Mouse (Mus musculus) heart, adult 9 months (tissue): ENCODE data around the gene Tlx3.
A peak's percentile ranks its signal among the peaks of the same experiment; 100 is the strongest.

Source experiments
- DNase-seq, 2 experiments: peaks; one replicate each; pipeline ENCODE4 v3.0.0; 2022; ENCODE audit warnings: low spot score in 2 of 2

Gene Tlx3

GRCm38 (mm10) chr11:33197133-33197514 lies 6.3 kb downstream of the Tlx3 start:
- DNase-seq, result no peak

GRCm38 (mm10) chr11:33196447-33197132 lies 6.8 kb downstream of the Tlx3 start:
- DNase-seq, result no peak

GRCm38 (mm10) chr11:33195531-33196446 lies 7.6 kb downstream of the Tlx3 start:
- no peak for DNase-seq

GRCm38 (mm10) chr11:33195061-33195460 lies 8.3 kb downstream of the Tlx3 start:
- DNase-seq, result no peak

GRCm38 (mm10) chr11:33193695-33194094 lies 9.7 kb downstream of the Tlx3 start:
- DNase-seq, result no peak

- DNase-seq, result no peak
Measured at GRCm38 (mm10) chr11:33181804-33182203, 21.6 kb downstream of the Tlx3 start.

GRCm38 (mm10) chr11:33180701-33181116 lies 22.7 kb downstream of the Tlx3 start:
- DNase-seq, result no peak

- DNase-seq, result no peak
Measured at GRCm38 (mm10) chr11:33179802-33180201, 23.6 kb downstream of the Tlx3 start.

- DNase-seq, result no peak
Measured at GRCm38 (mm10) chr11:33176525-33177245, 26.7 kb downstream of the Tlx3 start.

- no peak for DNase-seq
Measured at GRCm38 (mm10) chr11:33175768-33176167, 27.6 kb downstream of the Tlx3 start.

- peak in 1 of 2 experiments; percentile 7 for DNase-seq
Measured at GRCm38 (mm10) chr11:33170489-33170888, 32.9 kb downstream of the Tlx3 start.

GRCm38 (mm10) chr11:33162998-33163506 lies 40.3 kb downstream of the Tlx3 start, which contains the start of gene Npm1:
Gene Npm1 (minus strand): TSS chr11:33163206.
- DNase-seq, result peak; percentile 99

GRCm38 (mm10) chr11:33162211-33162997 lies 41.0 kb downstream of the Tlx3 start:
- peak; percentile 64 to 66 for DNase-seq

GRCm38 (mm10) chr11:33159741-33160140 lies 43.6 kb downstream of the Tlx3 start:
- no peak for DNase-seq

GRCm38 (mm10) chr11:33157453-33158196 lies 45.8 kb downstream of the Tlx3 start:
- no peak for DNase-seq

- no peak for DNase-seq
Measured at GRCm38 (mm10) chr11:33156436-33157015, 46.9 kb downstream of the Tlx3 start.

- DNase-seq, result no peak
Measured at GRCm38 (mm10) chr11:33154459-33154858, 48.9 kb downstream of the Tlx3 start.

GRCm38 (mm10) chr11:33152997-33153396 lies 50.4 kb downstream of the Tlx3 start:
- DNase-seq, result no peak

- no peak for DNase-seq
Measured at GRCm38 (mm10) chr11:33151780-33152145, 51.6 kb downstream of the Tlx3 start.

GRCm38 (mm10) chr11:33151128-33151779 lies 52.1 kb downstream of the Tlx3 start:
- DNase-seq, result no peak
